Mouse (Mus musculus) heart, adult 2 months (tissue): ENCODE measurements at regions not wholly inside any gene's neighbourhood (a gene's known extent, or its start where the extent isn't known, plus 50 kb on each side); places are given as distances from the start of the nearest gene placed in this dataset.

Experiments
- CTCF ChIP-seq: fragments of 200-600 bp; IDR thresholded peaks from 2 replicates; pipeline ENCODE4 v1.8.1; 2022; ENCODE audit warnings: antibody characterized with exemption, mild to moderate bottlenecking, moderate library complexity
- EP300 ChIP-seq: fragments of 200-500 bp; IDR thresholded peaks from 2 replicates; pipeline ENCODE4 v1.6.1; 2011; ENCODE audit warnings: low read depth, low read length, control low read depth; ENCODE audit not compliant: insufficient read depth
- POLR2A ChIP-seq: fragments of 200-500 bp; IDR thresholded peaks from 2 replicates; pipeline ENCODE4 v1.6.1; 2011; ENCODE audit warnings: mild to moderate bottlenecking, low read depth, low read length, control low read depth; ENCODE audit not compliant: insufficient read depth

- TF ChIP-seq CTCF (no peak), POLR2A (no peak), EP300 (no peak)
Measured at GRCm38 (mm10) chr6:117778027-117778426, 63.0 kb upstream of the Zfp637 start.
